Mouse (Mus musculus): ENCODE data around the gene Gm3012. TPM values are rescaled to one million over a fixed set of nuclear protein-coding genes. Genes with fewer than 3 reads are reported as not detected.
"Not testable (repeated sequence)": the region's sequence is repeated elsewhere in the genome, so short reads cannot be mapped to it uniquely, and the experiment has no call there.

Gene Gm3012
- not detected in 2 replicates for polyA plus RNA-seq (2012)

DNA sequence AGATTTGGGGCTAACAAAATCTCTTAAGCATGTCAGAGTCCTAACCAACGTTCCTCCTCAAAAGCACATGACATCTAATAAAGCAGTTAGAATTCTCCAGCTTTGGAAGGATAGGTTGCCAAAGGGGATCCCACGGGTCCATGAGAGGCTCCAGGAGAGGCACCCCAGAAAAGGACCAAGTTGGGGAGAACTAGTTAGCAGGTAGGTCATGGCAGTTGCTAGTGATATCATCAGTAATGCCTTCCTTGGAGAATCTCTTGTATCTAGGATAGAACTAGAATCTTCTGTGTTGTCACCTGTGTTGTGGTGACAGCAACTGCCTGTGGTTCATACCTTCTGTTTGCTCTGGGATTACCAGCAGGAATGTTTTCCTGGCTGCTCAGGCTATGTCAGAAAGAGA, at the start of gene Gm3012:
Gm3012 (plus strand) TSS at position 301 of the 400 bp plus-strand sequence.
- H3K36me3 ChIP-seq (ENCODE audit: control insufficient read depth); H3K9me3 ChIP-seq (ENCODE audit: control insufficient read depth, low read length); H3K4me3 ChIP-seq (replicated peaks); H3K27me3 ChIP-seq (ENCODE audit: control insufficient read depth); H3K4me1 ChIP-seq (ENCODE audit: control insufficient read depth): not testable (repeated sequence)

- H3K27me3 ChIP-seq (ENCODE audit: control insufficient read depth); H3K4me1 ChIP-seq (ENCODE audit: control insufficient read depth); H3K36me3 ChIP-seq (ENCODE audit: control insufficient read depth); H3K9me3 ChIP-seq (ENCODE audit: control insufficient read depth, low read length); H3K4me3 ChIP-seq (replicated peaks): not testable (repeated sequence)
These were observed 17.4 kb downstream of the Gm3012 start, which contains the start of gene Gm3020 for GRCm38 (mm10) chr14:3651730-3652129. TSS of gene Gm3020 (plus strand) at chr14:3652030.

DNA sequence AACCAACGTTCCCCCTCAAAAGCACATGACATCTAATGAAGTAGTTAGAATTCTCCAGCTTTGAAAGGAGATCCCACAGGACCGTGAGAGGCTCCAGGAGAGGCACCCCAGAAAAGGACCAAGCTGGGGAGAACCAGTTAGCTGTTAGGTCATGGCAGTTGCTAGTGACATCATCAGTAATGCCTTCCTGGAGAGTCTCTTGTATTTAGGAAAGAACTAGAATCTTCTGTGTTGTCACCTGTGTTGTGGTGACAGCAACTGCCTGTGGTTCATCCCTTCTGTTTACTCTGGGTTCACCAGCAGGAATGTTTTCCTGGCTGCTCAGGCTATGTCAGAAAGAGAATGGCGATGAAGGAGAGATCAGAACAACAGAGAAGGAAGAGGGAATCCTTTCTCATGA, 54.2 kb downstream of the Gm3012 start, which contains the start of gene Gm3043:
Gm3043 (plus strand) TSS at position 301 of the 400 bp plus-strand sequence.
- H3K4me3 ChIP-seq (replicated peaks); H3K9me3 ChIP-seq (ENCODE audit: control insufficient read depth, low read length); H3K36me3 ChIP-seq (ENCODE audit: control insufficient read depth); H3K4me1 ChIP-seq (ENCODE audit: control insufficient read depth); H3K27me3 ChIP-seq (ENCODE audit: control insufficient read depth): not testable (repeated sequence)

Other genes with a start within 250 kb of the Gm3012 start
- gene Gm10413, start 239.4 kb upstream of the Gm3012 start, polyA plus RNA-seq (2012) = not detected in 2 replicates
- not detected in 2 replicates for gene Gm10409, start 221.9 kb upstream of the Gm3012 start, polyA plus RNA-seq (2012)
- not detected in 2 replicates for gene Gm3005, start 206.4 kb upstream of the Gm3012 start, polyA plus RNA-seq (2012)
- not detected in 2 replicates for gene Gm10408, start 185.1 kb upstream of the Gm3012 start, polyA plus RNA-seq (2012)
- not detected in 2 replicates for gene Gm3020, start 17.5 kb downstream of the Gm3012 start, polyA plus RNA-seq (2012)
- gene Gm3043, start 54.3 kb downstream of the Gm3012 start, polyA plus RNA-seq (2012) = not detected in 2 replicates
- not detected in 2 replicates for gene Gm3002, start 175.6 kb downstream of the Gm3012 start, polyA plus RNA-seq (2012)
- gene Gm3033, start 211.7 kb downstream of the Gm3012 start, polyA plus RNA-seq (2012) = not detected in 2 replicates
- not detected in 2 replicates for gene Gm2916, start 249.7 kb downstream of the Gm3012 start, polyA plus RNA-seq (2012)

Data from erythroblast, embryonic 14.5 days (primary cell).